Mouse (Mus musculus) gastrocnemius, postnatal 14 days (tissue): ENCODE measurements around the gene Ipo9. TPM values are rescaled to one million over a fixed set of nuclear protein-coding genes. Genes with fewer than 3 reads are reported as not detected.

Experiments used
- microRNA-seq, 2 experiments: library from miRNA; unstranded; fragments of <30 nt; microRNA quantifications; one replicate each; pipeline ENCODE4 v1.2.0; 2021
- total RNA-seq, 2 experiments: library from RNA; stranded (reverse); gene quantifications; 2 replicates each; pipeline ENCODE4 v1.2.3; 2021

Gene Ipo9
- total RNA-seq, 2 experiments from 2014 or later, result 36.6 to 37.4 TPM

Small RNA genes within 50 kb of the gene (microRNA-seq; reads per million reads assigned to microRNA genes)
- 0 to 0.64 reads per million in 2 experiments for gene Mir1231

Other genes starting within 250 kb of the Ipo9 start
- under 1 TPM in 1 of 2 experiments, not detected in 1; 0.27 TPM for gene Elf3, start 171.9 kb downstream of the Ipo9 start, total RNA-seq
- gene Rnpep, start 146.4 kb downstream of the Ipo9 start, total RNA-seq, result 10 to 100 TPM; 10.4 TPM
- gene Timm17a, start 116.7 kb downstream of the Ipo9 start, total RNA-seq, result 100 to 1,000 TPM; 220 to 243 TPM
- 1 to 10 TPM; 2.7 to 3.3 TPM for gene Lmod1, start 105.7 kb downstream of the Ipo9 start, total RNA-seq
- gene Shisa4, start 55.3 kb downstream of the Ipo9 start, total RNA-seq, result 100 to 1,000 TPM; 223 to 271 TPM
- gene Nav1, start 176.8 kb upstream of the Ipo9 start, total RNA-seq, result 10 to 100 TPM; 13.6 to 15.6 TPM